Mouse (Mus musculus) neural tube, embryonic 11.5 days (tissue): ENCODE results near the gene Tshz2. TPM values are rescaled to one million over a fixed set of nuclear protein-coding genes. Genes with fewer than 3 reads are reported as not detected.

ENCODE experiments used
- ATAC-seq: fragments of 200-750 bp; cut with Nextera tagmentation; 2 replicates; pipeline ENCODE4 v1.8.0; 2017; ENCODE audit warnings: moderate number of reproducible peaks, mild to moderate bottlenecking, moderate TSS enrichment, moderate library complexity; ENCODE audit not compliant: insufficient read depth, low FRiP score, low TSS enrichment
- DNase-seq: peaks from one replicate; pipeline ENCODE4 v3.0.0-alpha.2; 2015; ENCODE audit warnings: low spot score
- H3K27ac ChIP-seq: fragments of 300-500 bp; sonication (generic); 2 replicates; pipeline ENCODE4 v1.5.1; 2014; ENCODE audit warnings: low read depth, mild to moderate bottlenecking, low read length
- H3K27me3 ChIP-seq: fragments of 300-500 bp; sonication (generic); 2 replicates; pipeline ENCODE4 v1.6.1; 2014; ENCODE audit warnings: mild to moderate bottlenecking, low read length, mixed read lengths; ENCODE audit not compliant: control insufficient read depth, insufficient read depth
- H3K36me3 ChIP-seq: fragments of 300-500 bp; sonication (generic); 2 replicates; pipeline ENCODE4 v1.6.1; 2014; ENCODE audit warnings: mild to moderate bottlenecking, low read length, moderate library complexity, mixed read lengths; ENCODE audit not compliant: control insufficient read depth, insufficient read depth
- H3K4me1 ChIP-seq: fragments of 300-500 bp; sonication (generic); 2 replicates; pipeline ENCODE4 v1.6.1; 2014; ENCODE audit warnings: low read length, mixed read lengths; ENCODE audit not compliant: control insufficient read depth, insufficient read depth
- H3K4me2 ChIP-seq: fragments of 300-500 bp; sonication (generic); 2 replicates; pipeline ENCODE4 v1.6.1; 2014; ENCODE audit warnings: low read depth, mild to moderate bottlenecking, moderate library complexity
- H3K4me3 ChIP-seq: fragments of 300-500 bp; sonication (generic); 2 replicates; pipeline ENCODE4 v1.5.1; 2014; ENCODE audit warnings: low read depth, low read length
- H3K9ac ChIP-seq: fragments of 300-500 bp; sonication (generic); 2 replicates; pipeline ENCODE4 v1.6.1; 2014; ENCODE audit warnings: mild to moderate bottlenecking, low read length
- H3K9me3 ChIP-seq: fragments of 300-500 bp; sonication (generic); 2 replicates; pipeline ENCODE4 v1.6.1; 2016; ENCODE audit warnings: low read length; ENCODE audit not compliant: control insufficient read depth
- WGBS: fragments of 180-500 bp; shearing (Covaris S2); extraction: QIAGEN DNeasy Blood & Tissue Kit; methylation state at CpG from one replicate; pipeline ENCODE4 v1.1.7; 2014; 5-methylcytosine and 5-hydroxymethylcytosine counted together
- polyA plus RNA-seq: library from polyadenylated mRNA; unstranded; fragments of >200 nt; fragmentation: Nextera tagmentation; extraction: Ambion mirVana; gene quantifications from 2 replicates; pipeline ENCODE4 v1.2.1, GENCODE M21; 2014

Gene Tshz2
- polyA plus RNA-seq, 1 experiment from 2014 or later: 9.1 TPM

DNA sequence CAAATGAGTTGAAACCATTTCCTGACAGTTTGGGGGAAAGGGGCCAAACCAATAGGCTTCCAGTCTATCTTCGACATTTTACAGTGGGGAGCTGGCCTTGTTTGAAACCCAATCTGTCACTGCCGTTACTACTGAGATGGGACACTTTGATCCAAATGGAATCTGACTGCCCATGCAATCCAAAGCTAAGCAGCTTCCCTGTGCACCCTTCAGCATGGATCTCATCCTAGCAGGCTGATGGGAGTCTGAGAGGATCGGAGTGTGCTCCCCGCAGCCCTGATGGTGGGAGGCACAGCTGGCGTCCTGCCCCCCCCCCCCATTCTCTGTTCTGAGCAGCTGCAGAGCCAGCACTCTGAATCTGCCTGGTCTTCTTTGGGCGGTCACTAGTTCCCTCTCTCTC is 384.5 kb downstream of the Tshz2 start:
- Histone ChIP-seq H3K9ac (no peak overlapping the region), H3K9me3 (no peaks in the 10 kb centered on the region), H3K27ac (no peak overlapping the region), H3K4me2 (no peak overlapping the region), H3K27me3 (no peaks in the 10 kb centered on the region), H3K4me1 (no peaks in the 10 kb centered on the region), H3K4me3 (no peak overlapping the region), H3K36me3 (no peaks in the 10 kb centered on the region)
- DNase-seq (no peak), ATAC-seq (no peak)
- 30% methylated on average over 6 of the region's 6 CpGs for WGBS

DNA sequence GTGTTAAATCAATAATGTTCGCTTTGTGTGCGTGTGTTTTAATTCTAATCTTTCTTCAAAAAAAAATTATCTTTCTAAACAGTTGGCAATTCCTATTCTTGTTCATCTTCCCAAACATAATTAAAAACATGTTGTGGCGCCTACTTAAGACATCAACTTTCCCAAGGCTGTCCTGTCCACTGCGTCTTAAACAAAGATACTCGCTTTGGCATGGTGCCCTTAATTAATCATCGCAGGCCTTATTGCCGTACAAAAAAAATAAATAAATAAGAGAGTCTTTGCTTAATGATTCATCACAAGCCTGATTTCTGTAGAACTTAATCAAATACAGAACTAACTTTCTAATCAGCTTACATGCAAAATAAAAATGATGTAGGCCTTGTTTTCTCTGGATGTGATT is 385.1 kb downstream of the Tshz2 start:
- DNase-seq (no peak), ATAC-seq (no peak)
- Histone ChIP-seq H3K36me3 (no peaks in the 10 kb centered on the region), H3K27ac (no peak overlapping the region), H3K9ac (no peak overlapping the region), H3K27me3 (no peaks in the 10 kb centered on the region), H3K4me1 (no peaks in the 10 kb centered on the region), H3K9me3 (no peaks in the 10 kb centered on the region), H3K4me2 (no peak overlapping the region), H3K4me3 (no peak overlapping the region)
- 89% methylated on average over 7 of the region's 7 CpGs for WGBS

DNA sequence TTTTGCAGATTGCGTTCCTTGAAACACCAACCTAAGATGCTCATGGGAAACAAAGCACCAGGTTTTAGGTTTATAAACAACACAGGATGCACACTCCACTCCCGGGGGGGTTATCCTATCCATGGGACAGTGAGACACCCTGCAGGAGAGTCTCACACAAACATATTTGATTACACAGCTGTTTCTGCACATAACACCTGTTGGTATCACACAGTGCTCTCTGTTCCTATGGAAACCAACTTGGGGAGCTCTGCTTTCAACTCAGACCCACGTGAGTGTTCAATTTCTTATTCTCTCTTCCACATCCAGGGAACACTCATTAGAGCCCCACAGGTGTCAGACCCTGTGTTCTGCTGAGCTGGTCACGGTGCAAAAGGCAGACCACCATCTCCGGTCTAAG is 390.1 kb downstream of the Tshz2 start:
- Histone ChIP-seq H3K4me3 (no peak overlapping the region), H3K36me3 (no peaks in the 10 kb centered on the region), H3K27me3 (no peaks in the 10 kb centered on the region), H3K4me1 (no peaks in the 10 kb centered on the region), H3K9ac (no peak overlapping the region), H3K27ac (no peak overlapping the region), H3K9me3 (peaks cover 2% of the 10 kb centered on the region; the same call in 1 of the 2 replicates), H3K4me2 (no peak overlapping the region)
- WGBS: 72% methylated on average over 5 of the region's 5 CpGs
- ATAC-seq: no peak
- no peak for DNase-seq

DNA sequence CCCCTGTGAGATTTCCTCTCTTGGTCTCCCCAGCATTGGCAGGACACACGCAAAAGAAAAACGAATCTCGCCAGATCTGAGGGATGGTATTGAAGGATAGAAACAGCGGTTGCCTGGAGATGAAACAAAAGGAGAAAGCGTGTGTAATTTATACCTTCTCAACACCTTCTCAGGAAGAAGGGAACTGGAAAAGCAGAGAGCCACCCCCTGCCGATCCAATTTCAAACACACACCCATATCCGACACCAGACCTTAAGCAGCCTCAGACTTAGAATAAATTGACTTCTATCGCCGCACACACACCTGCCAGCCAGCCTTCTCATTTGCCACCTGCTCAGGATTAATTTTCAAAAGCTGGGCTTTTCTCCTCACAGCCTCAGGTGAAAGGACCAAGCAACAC is 390.9 kb downstream of the Tshz2 start:
- Histone ChIP-seq H3K9ac (no peak overlapping the region), H3K4me2 (no peak overlapping the region), H3K27me3 (no peaks in the 10 kb centered on the region), H3K36me3 (no peaks in the 10 kb centered on the region), H3K9me3 (peaks cover 2% of the 10 kb centered on the region; the same call in 1 of the 2 replicates), H3K4me1 (no peaks in the 10 kb centered on the region), H3K27ac (no peak overlapping the region), H3K4me3 (no peak overlapping the region)
- ATAC-seq (no peak), DNase-seq (no peak)
- whole genome bisulfite sequencing: 67% methylated on average over 9 of the region's 9 CpGs

DNA sequence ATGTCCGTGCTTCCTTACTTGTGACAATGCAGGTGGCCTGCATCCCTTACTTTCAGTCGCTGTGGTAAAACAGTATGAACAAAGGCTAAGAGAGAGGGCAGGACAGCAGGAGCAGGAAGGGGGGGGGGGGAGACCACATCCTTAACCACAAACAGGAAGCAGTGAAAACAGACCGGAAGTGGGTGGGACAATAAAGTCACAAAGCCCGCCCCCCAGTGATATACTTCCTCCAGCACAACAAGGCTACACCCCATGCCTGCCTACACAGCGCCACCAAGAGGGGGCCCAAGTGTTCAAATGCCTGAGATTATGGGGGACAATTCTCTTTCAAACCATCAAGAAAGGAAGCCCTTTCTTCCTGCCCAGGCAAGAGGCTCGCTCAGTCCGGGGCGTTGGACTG is 392.1 kb downstream of the Tshz2 start:
- H3K9me3 ChIP-seq: peaks cover 2% of the 10 kb centered on the region; the same call in 1 of the 2 replicates

GRCm38 (mm10) chr2:170025896-170026295 is 393.1 kb downstream of the Tshz2 start:
- Histone ChIP-seq H3K9me3 (peaks cover 2% of the 10 kb centered on the region; the same call in 1 of the 2 replicates), H3K4me2 (no peak overlapping the region), H3K4me1 (no peaks in the 10 kb centered on the region), H3K27me3 (no peaks in the 10 kb centered on the region), H3K27ac (no peak overlapping the region), H3K36me3 (no peaks in the 10 kb centered on the region), H3K4me3 (no peak overlapping the region), H3K9ac (no peak overlapping the region)
- DNase-seq (no peak), ATAC-seq (no peak)
- WGBS: 96% methylated on average over 6 of the region's 6 CpGs

More for the DNA sequence above, 392.1 kb downstream of the Tshz2 start:
- DNase-seq (no peak), ATAC-seq (no peak)
- H3K27me3 ChIP-seq: no peaks in the 10 kb centered on the region
- H3K36me3 ChIP-seq: no peaks in the 10 kb centered on the region
- WGBS: 95% methylated on average over 8 of the region's 8 CpGs
- no peak overlapping the region for H3K4me3 ChIP-seq
- no peaks in the 10 kb centered on the region for H3K4me1 ChIP-seq
- H3K9ac ChIP-seq: no peak overlapping the region
- no peak overlapping the region for H3K4me2 ChIP-seq
- no peak overlapping the region for H3K27ac ChIP-seq

DNA sequence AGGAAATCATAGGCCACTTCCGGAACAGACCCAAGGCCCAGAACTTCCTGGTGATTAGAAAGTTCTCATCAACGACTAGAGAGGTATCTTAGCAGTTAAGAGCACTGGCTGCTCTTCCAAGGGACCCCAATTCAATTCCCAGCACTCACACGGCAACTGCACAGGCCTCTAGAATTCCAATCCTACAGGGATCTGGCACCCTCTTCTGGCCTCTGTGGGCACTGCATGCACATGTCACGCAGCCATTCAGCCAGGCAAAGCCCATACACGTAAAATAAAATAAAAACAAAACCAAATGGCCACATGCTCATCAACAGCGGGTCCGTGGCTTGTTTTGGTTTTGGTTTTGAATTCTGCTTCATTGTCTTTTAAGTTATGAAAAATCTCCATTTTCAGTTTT is 395.0 kb downstream of the Tshz2 start:
- WGBS: 88% methylated on average over 7 of the region's 7 CpGs
- Histone ChIP-seq H3K4me2 (no peak overlapping the region), H3K36me3 (no peaks in the 10 kb centered on the region), H3K4me3 (no peak overlapping the region), H3K9ac (no peak overlapping the region), H3K27me3 (no peaks in the 10 kb centered on the region), H3K4me1 (no peaks in the 10 kb centered on the region), H3K9me3 (peaks cover 2% of the 10 kb centered on the region; the same call in 1 of the 2 replicates), H3K27ac (no peak overlapping the region)
- ATAC-seq (no peak), DNase-seq (no peak)

DNA sequence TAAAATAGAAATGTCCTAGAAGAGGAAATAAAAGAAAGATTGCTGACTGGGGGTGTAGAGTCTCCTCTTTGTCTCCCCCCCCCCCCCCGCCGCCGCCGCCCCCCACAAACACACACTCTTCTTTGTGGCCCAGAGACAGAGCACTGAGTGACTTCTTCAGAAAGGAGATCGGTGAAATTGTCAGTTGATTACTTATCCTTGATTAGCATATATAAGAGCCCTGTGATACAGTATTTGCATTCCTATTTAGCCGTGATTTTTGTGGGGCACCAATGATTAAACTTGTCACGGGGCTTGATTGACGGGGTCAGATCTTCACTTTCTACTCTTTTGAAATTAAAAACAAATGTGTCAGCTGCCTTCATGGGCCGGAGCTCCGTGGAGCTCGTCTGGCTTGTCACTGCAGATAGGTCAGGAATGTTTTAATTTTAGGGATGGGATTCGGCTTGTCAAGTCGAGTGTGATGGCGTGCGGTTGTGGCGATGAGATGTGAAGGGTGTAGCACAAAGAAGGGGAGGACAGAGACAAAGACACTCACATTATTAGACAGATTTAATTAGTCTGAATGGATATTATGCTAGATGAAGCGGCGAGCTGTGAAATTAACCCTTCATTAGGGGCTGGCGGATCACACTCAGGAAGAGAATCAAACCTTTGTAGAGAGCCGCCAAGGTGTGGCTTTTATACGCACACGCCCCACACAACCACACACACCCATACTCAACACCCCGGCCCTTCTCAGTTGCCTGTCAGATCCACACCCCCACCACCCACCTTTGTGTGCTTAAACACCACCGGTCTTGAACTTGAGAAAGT is 395.9 kb downstream of the Tshz2 start:
- H3K4me3 ChIP-seq: no peak overlapping the region
- 77% methylated on average over 23 of the region's 24 CpGs for WGBS
- H3K36me3 ChIP-seq: no peaks in the 10 kb centered on the region
- peaks cover 2% of the 10 kb centered on the region; the same call in 1 of the 2 replicates for H3K9me3 ChIP-seq
- H3K4me1 ChIP-seq: no peaks in the 10 kb centered on the region
- H3K27me3 ChIP-seq: no peaks in the 10 kb centered on the region
- ATAC-seq (no peak), DNase-seq (no peak)
- H3K9ac ChIP-seq: no peak overlapping the region
- no peak overlapping the region for H3K4me2 ChIP-seq
- H3K27ac ChIP-seq: no peak overlapping the region

DNA sequence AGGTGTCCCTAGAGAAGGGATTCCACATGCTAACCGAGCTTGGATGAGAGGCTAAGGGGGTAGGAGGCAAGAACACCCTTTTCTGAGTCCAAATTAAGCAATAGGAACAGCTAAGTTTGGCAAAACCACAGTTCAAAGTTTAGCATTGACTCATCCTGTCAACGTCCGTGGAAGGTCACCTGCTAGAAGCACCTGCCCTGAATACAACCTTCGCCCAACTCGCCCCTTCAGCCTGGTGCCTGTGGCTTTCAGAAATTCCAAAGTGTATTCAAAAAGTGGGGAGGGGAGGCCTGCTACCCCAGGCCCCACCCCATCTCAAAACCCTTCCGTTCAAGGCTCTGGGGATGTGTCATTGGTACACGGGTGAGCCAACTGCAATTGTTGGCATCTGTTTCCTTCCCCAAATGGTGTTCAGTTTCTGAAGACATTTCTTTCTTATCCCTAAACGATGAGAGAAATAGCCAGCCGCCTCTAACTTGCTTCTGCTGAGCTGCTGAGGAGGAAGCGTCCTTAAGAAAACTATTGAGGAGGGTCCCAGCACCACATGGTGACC is 396.6 kb downstream of the Tshz2 start:
- H3K4me1 ChIP-seq: no peaks in the 10 kb centered on the region
- H3K36me3 ChIP-seq: no peaks in the 10 kb centered on the region
- no peak overlapping the region for H3K9ac ChIP-seq
- no peak overlapping the region for H3K4me3 ChIP-seq
- no peaks in the 10 kb centered on the region for H3K27me3 ChIP-seq
- 84% methylated on average over 10 of the region's 10 CpGs for WGBS
- no peak overlapping the region for H3K4me2 ChIP-seq
- peaks cover 2% of the 10 kb centered on the region; the same call in 1 of the 2 replicates for H3K9me3 ChIP-seq
- DNase-seq: no peak
- H3K27ac ChIP-seq: no peak overlapping the region
- ATAC-seq: no peak
